ENCODE assay signal across 9 mouse cellular contexts in genomic region chr9:71168511-71168910, GRCm38 (mm10). TPM values are rescaled to one million over a fixed set of nuclear protein-coding genes. Genes with fewer than 3 reads are reported as not detected.
DNase-seq lines count a peak whose midpoint lies in the region; ATAC-seq lines count a peak whose summit lies in the region.
"Had no signal": no experiment of that assay in that cellular context is flagged by ENCODE, and none has a peak within 500 bp of the region (broad histone marks: within the 10 kb centered on the region; RNA-seq: fewer than 3 reads in every experiment).

Aqp9 (minus strand) TSS chr9:71168682.

- 0 out of 2 replicates have a peak within 1 kb of the TSS, but pooled peaks have one; percentile 25 for H3K9ac ChIP-seq in heart, embryonic 14.5 days (ENCODE audit: low read length)
- H3K9ac ChIP-seq in liver, embryonic 11.5 days (ENCODE audit: low read depth, low read length) = peak within 1 kb of the TSS; percentile 46

- intact Hi-C loops in heart, postnatal 36 days (cut with DNase I) = no loop called here

- peak within 1 kb of the TSS; percentile 35 for H3K4me2 ChIP-seq in heart, embryonic 14.5 days (ENCODE audit: low read length)
- peak within 1 kb of the TSS; percentile 10 for H3K4me2 ChIP-seq in liver, embryonic 11.5 days

- H3K9me3 ChIP-seq in heart, embryonic 14.5 days (ENCODE audit: control insufficient read depth, low read length) = no peaks in the 10 kb centered on the region
- no peaks in the 10 kb centered on the region for H3K9me3 ChIP-seq in liver, embryonic 11.5 days (ENCODE audit: control insufficient read depth, low read length)
- H3K9me3 ChIP-seq: G1E had no signal

- WGBS in heart, embryonic 14.5 days = 30% methylated on average over 12 of the region's 12 CpGs
- 47% methylated on average over 12 of the region's 12 CpGs for WGBS in liver, embryonic 11.5 days

- no peaks in the 10 kb centered on the region for H3K36me3 ChIP-seq in heart, embryonic 14.5 days (ENCODE audit: control insufficient read depth, insufficient read depth, low read length)
- no peaks in the 10 kb centered on the region for H3K36me3 ChIP-seq in liver, embryonic 11.5 days (ENCODE audit: control insufficient read depth, insufficient read depth, low read length)
- H3K36me3 ChIP-seq: G1E had no signal

- ATAC-seq in heart, embryonic 14.5 days (ENCODE audit: insufficient number of reproducible peaks, insufficient read depth, low FRiP score, low read depth) = no peak
- no peak for ATAC-seq in liver, embryonic 11.5 days (replicated peaks; ENCODE audit: low FRiP score)

- H3K4me3 ChIP-seq in heart, embryonic 14.5 days (ENCODE audit: control insufficient read depth in 1 of 2, insufficient read depth in 1 of 2, low read depth in 1 of 2, low read length in 2 of 2) = no peak within 1 kb of the TSS
- H3K4me3 ChIP-seq in liver, embryonic 11.5 days (ENCODE audit: low read depth, low read length) = no peak within 1 kb of the TSS

- peaks cover 4 to 7% of the 10 kb centered on the region in 2 experiments; a peak in 3 of 4 replicates for H3K4me1 ChIP-seq in heart, embryonic 14.5 days (ENCODE audit: control insufficient read depth in 2 of 2, insufficient read depth in 2 of 2, low read length in 2 of 2)
- H3K4me1 ChIP-seq in liver, embryonic 11.5 days (replicated peaks; ENCODE audit: control insufficient read depth, insufficient read depth, low read length) = peaks cover 40% of the 10 kb centered on the region

- H3K27ac ChIP-seq in heart, embryonic 14.5 days (replicated peaks in 1 of 2; ENCODE audit: control insufficient read depth in 1 of 2, insufficient read depth in 1 of 2, low read depth in 2 of 2, low read length in 2 of 2) = no peak within 1 kb of the TSS
- H3K27ac ChIP-seq in liver, embryonic 11.5 days (ENCODE audit: low read depth, low read length) = peak within 1 kb of the TSS; percentile 74

- DNase-seq in heart, postnatal 36 days = no peak
- DNase-seq in right cerebral cortex, postnatal 14 days = peak; percentile 12
- DNase-seq in right cerebral cortex, adult 18-20 months = no peak
- no peak for DNase-seq in liver, embryonic 11.5 days (ENCODE audit: low spot score)
- DNase-seq in testis, postnatal 10 days (ENCODE audit: low spot score) = peak; percentile 49
- DNase-seq in adrenal gland, adult 18-20 months (ENCODE audit: low spot score in 2 of 2) = no peak
- no peak for DNase-seq in thymus, postnatal 14 days

- no peaks in the 10 kb centered on the region for H3K27me3 ChIP-seq in heart, embryonic 14.5 days (ENCODE audit: control insufficient read depth, insufficient read depth, low read length)
- H3K27me3 ChIP-seq in liver, embryonic 11.5 days (replicated peaks; ENCODE audit: control insufficient read depth, insufficient read depth, low read length) = no peaks in the 10 kb centered on the region

RNA-seq across cellular contexts. Expression of gene Aqp9, which starts in this region (rescaled TPM):
- polyA plus RNA-seq in heart, embryonic 14.5 days (2014; fragmentation: Nextera tagmentation; extraction: Ambion mirVana) = 0.13 and 0.22 TPM in 2 replicates
- total RNA-seq in heart, postnatal 36 days (2021) = under 1 TPM; 0.16 to 0.22 TPM
- 13.6 and 15.2 TPM in 2 replicates for polyA plus RNA-seq in liver, embryonic 11.5 days (2014; fragmentation: Nextera tagmentation; extraction: Ambion mirVana)
- total RNA-seq in adrenal gland, adult 18-20 months (2021) = under 1 TPM; 0.16 to 0.33 TPM

Comparison
In these comparisons a context has a peak if more than half of its experiments do, and no peak if none do; other contexts are left out.
1. RNA of gene Aqp9 (polyA plus RNA-seq): 13.6 to 15.2 TPM in liver, embryonic 11.5 days; 0.13 to 0.22 TPM in heart, embryonic 14.5 days; every median in the first group is over 10 times any median in the second.
2. DNase-seq: peak in right cerebral cortex, postnatal 14 days (single experiment) and testis, postnatal 10 days (single experiment); none in heart, postnatal 36 days (0 of 2), right cerebral cortex, adult 18-20 months (single experiment), liver, embryonic 11.5 days (single experiment), adrenal gland, adult 18-20 months (0 of 2) and thymus, postnatal 14 days (single experiment).